Mouse (Mus musculus) forebrain, postnatal 0 days (tissue): ENCODE results near the gene Csgalnact2. TPM values are rescaled to one million over a fixed set of nuclear protein-coding genes. Genes with fewer than 3 reads are reported as not detected.

Experiments used
- ATAC-seq: fragments of 200-750 bp; cut with Nextera tagmentation; 2 replicates; pipeline ENCODE4 v1.8.0; 2017; ENCODE audit warnings: mild to moderate bottlenecking, moderate library complexity
- DNase-seq: peaks from one replicate; pipeline ENCODE4 v3.0.0-alpha.2; 2015
- H3K27ac ChIP-seq: fragments of 300-500 bp; sonication (generic); 2 replicates; pipeline ENCODE4 v1.5.1; 2014; ENCODE audit warnings: low read depth, mild to moderate bottlenecking, antibody characterized with exemption, low read length, moderate library complexity, mixed read lengths
- H3K27me3 ChIP-seq: fragments of 300-500 bp; sonication (generic); 2 replicates; pipeline ENCODE4 v1.6.1; 2014; ENCODE audit warnings: mild to moderate bottlenecking, low read length, mixed read lengths; ENCODE audit not compliant: insufficient read depth
- H3K36me3 ChIP-seq: fragments of 300-500 bp; sonication (generic); 2 replicates; pipeline ENCODE4 v1.6.1; 2014; ENCODE audit warnings: mild to moderate bottlenecking, moderate library complexity; ENCODE audit not compliant: insufficient read depth
- H3K4me1 ChIP-seq: fragments of 300-500 bp; sonication (generic); 2 replicates; pipeline ENCODE4 v1.6.1; 2014; ENCODE audit warnings: antibody characterized with exemption; ENCODE audit not compliant: insufficient read depth
- H3K4me2 ChIP-seq: fragments of 300-500 bp; sonication (generic); 2 replicates; pipeline ENCODE4 v1.6.1; 2014; ENCODE audit warnings: low read depth, mild to moderate bottlenecking, moderate library complexity
- H3K4me3 ChIP-seq: fragments of 300-500 bp; sonication (generic); 2 replicates; pipeline ENCODE4 v1.5.1; 2014; ENCODE audit warnings: low read depth, low read length, mixed read lengths
- H3K9ac ChIP-seq: fragments of 300-500 bp; sonication (generic); 2 replicates; pipeline ENCODE4 v1.6.1; 2014; ENCODE audit warnings: mild to moderate bottlenecking
- H3K9me3 ChIP-seq: fragments of 300-500 bp; sonication (generic); 2 replicates; pipeline ENCODE4 v1.6.1; 2016; ENCODE audit warnings: low read length
- CTCF ChIP-seq: sonication (generic); IDR thresholded peaks from 2 replicates; pipeline ENCODE4 v1.5.1; 2016; ENCODE audit warnings: antibody characterized with exemption, control low read depth, low read depth
- WGBS: fragments of 180-500 bp; shearing (Covaris S2); extraction: QIAGEN DNeasy Blood & Tissue Kit; methylation state at CpG from one replicate; pipeline ENCODE4 v1.1.7; 2014; 5-methylcytosine and 5-hydroxymethylcytosine counted together
- polyA plus RNA-seq: library from polyadenylated mRNA; unstranded; fragments of >200 nt; fragmentation: Nextera tagmentation; extraction: Ambion mirVana; gene quantifications from 2 replicates; pipeline ENCODE4 v1.2.1, GENCODE M21; 2015
- total RNA-seq: library from RNA; depleted of rRNA; stranded (reverse); fragments of >200 nt; gene quantifications from 2 replicates; pipeline ENCODE4 v1.2.3, GENCODE M21; 2014; rRNA removed

Csgalnact2 gene
- total RNA-seq: 18.1 and 20.4 TPM in 2 replicates
- 8.6 and 11.1 TPM in 2 replicates for polyA plus RNA-seq

DNA sequence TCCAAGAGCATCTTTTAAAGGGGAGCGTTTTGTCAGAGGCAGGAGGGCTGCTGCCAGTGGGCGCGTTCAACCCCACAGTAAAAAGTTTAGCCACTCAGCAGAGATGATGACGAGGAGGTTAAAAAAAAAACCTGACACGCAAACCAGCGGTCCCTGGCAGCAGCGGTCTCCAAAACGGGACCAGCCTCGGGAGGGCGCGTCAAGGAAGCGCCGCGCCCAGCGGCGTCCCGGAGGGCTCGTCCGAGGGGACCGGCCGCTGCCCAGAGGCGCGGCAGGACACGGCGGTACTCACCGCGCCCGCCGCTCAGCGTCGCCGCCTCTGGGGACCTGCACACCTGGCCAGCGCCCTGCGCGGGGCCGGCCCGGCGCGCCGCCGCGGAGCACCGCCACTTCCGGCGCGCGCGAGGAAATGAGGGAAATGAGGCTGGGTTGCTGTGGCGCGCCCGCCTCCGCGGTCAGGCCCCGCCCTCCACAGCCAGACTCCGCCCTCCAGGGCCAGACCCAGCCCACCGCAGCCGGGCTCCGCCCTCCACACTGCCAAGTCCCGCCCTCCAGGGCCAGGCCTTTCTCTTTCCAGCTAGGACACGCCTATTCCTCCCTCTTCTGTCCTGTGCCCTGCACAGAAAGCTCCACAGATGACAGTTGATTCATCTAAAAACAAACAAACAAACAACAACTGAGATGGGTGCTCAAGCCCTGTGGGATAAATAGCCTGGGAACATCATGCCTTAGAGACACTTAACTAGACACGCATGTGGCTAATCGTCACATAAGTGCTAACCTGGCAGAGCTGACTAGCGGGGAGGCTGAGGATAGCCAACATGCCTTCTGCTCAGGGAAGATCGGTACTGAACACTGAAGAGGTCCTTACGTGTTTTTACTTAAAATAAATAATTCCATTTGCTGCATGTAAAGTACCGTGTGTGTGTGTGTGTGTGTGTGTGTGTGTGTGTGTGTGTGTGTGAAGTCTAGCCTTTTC, at the start of gene Csgalnact2:
Gene Csgalnact2 (minus strand): TSS at position 410 of the 979 bp plus-strand sequence.
- H3K36me3 ChIP-seq: no peaks in the 10 kb centered on the region
- H3K9ac ChIP-seq: peak within 1 kb of the TSS; percentile 73
- ATAC-seq: peak; percentile 99
- DNase-seq: peak; percentile 91
- H3K27me3 ChIP-seq: no peaks in the 10 kb centered on the region
- H3K4me2 ChIP-seq: peak within 1 kb of the TSS; percentile 74
- no peaks in the 10 kb centered on the region for H3K9me3 ChIP-seq
- peak within 1 kb of the TSS; percentile 75 for H3K4me3 ChIP-seq
- peak within 1 kb of the TSS; percentile 79 for H3K27ac ChIP-seq
- 4% methylated on average over 66 of the region's 66 CpGs for WGBS
- no peaks in the 10 kb centered on the region for H3K4me1 ChIP-seq
- peak; percentile 27 for TF ChIP-seq CTCF

DNA sequence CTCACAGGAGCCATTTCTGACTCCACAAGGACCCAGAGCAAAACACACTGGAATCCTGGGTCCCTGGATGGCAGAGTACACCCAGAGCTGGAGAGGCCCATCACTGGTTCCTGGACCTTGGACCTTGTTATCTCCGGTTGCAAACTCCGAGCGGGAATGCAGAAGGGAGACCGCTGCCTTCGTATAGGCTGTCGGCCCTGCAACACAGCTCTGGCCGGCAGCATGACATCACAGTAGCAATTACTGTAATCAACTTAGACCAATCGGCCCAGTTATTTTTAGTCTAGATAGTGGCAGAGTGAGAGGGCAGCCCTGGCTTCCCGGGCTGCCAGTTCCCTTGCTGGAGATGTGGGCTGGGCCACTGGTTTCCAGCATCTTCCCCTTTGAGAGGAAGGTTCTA, 49.7 kb upstream of the Csgalnact2 start:
- no peak overlapping the region for H3K27ac ChIP-seq
- no peaks in the 10 kb centered on the region for H3K27me3 ChIP-seq
- no peak overlapping the region for H3K4me3 ChIP-seq
- 83% methylated on average over 9 of the region's 9 CpGs for WGBS
- TF ChIP-seq CTCF: no peak
- ATAC-seq: no peak
- no peaks in the 10 kb centered on the region for H3K9me3 ChIP-seq
- no peak overlapping the region for H3K9ac ChIP-seq
- no peak for DNase-seq
- no peaks in the 10 kb centered on the region for H3K36me3 ChIP-seq
- H3K4me2 ChIP-seq: no peak overlapping the region
- H3K4me1 ChIP-seq: no peaks in the 10 kb centered on the region

DNA sequence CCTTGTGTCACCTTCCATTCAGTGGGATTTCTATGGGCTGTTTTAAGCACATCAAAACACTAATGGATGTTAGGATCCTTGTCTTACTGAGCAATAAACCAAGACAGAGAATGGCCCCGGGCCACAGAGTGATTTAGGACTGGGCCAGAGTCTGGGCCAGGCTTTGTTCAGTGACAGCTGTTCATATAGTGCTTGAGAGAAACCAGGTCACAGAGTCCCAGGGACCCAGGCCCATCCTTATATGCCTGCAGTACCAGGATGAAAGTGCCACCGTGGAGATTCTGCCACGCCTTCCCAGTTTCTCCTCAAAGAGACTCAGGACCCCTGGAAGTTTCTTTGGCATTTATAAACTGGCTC, 48.3 kb upstream of the Csgalnact2 start:
- H3K27ac ChIP-seq: no peak overlapping the region
- H3K4me1 ChIP-seq: no peaks in the 10 kb centered on the region
- no peak for ATAC-seq
- no peaks in the 10 kb centered on the region for H3K27me3 ChIP-seq
- no peak for DNase-seq
- no peak overlapping the region for H3K4me3 ChIP-seq
- H3K9me3 ChIP-seq: no peaks in the 10 kb centered on the region
- H3K9ac ChIP-seq: no peak overlapping the region
- 82% methylated on average over 3 of the region's 3 CpGs for WGBS
- TF ChIP-seq CTCF: no peak
- no peak overlapping the region for H3K4me2 ChIP-seq
- H3K36me3 ChIP-seq: no peaks in the 10 kb centered on the region

DNA sequence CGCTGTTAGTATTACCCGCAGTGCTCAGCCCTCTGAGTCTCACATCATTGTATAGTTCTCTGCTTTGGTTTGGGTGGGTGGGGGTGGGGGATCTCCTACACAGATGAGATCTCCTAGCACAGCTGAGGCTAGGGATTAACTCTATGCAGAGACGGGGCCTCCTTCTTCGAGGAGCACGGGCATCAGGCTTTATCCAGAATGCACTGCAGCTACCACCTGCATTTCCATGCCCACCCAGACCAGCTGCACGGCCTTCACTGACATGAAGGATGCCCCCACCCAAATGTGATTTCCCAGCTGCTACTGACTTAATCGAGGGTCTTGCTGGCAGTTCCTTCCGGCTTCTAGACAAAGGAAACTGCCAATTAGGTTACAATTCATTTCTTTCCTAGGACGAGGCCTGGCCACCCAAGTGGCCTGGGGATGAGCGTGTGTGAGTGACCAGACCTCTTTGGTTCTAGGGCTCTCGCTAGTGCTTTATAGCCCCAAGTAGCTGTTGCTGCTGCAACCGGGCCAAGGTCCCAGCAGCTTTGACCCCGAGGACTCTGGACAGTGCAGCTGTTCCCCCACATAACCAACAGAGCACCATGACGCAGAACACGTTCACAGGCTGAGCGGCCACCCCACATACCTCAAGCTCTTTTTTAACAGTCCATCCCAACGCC, 47.8 kb upstream of the Csgalnact2 start:
- no peak overlapping the region for H3K9ac ChIP-seq
- no peak overlapping the region for H3K4me3 ChIP-seq
- H3K4me2 ChIP-seq: no peak overlapping the region
- H3K27ac ChIP-seq: no peak overlapping the region
- H3K4me1 ChIP-seq: no peaks in the 10 kb centered on the region
- no peaks in the 10 kb centered on the region for H3K27me3 ChIP-seq
- no peak for DNase-seq
- peak; percentile 72 for ATAC-seq
- WGBS: 51% methylated on average over 17 of the region's 17 CpGs
- H3K36me3 ChIP-seq: no peaks in the 10 kb centered on the region
- H3K9me3 ChIP-seq: no peaks in the 10 kb centered on the region
- TF ChIP-seq CTCF: no peak

DNA sequence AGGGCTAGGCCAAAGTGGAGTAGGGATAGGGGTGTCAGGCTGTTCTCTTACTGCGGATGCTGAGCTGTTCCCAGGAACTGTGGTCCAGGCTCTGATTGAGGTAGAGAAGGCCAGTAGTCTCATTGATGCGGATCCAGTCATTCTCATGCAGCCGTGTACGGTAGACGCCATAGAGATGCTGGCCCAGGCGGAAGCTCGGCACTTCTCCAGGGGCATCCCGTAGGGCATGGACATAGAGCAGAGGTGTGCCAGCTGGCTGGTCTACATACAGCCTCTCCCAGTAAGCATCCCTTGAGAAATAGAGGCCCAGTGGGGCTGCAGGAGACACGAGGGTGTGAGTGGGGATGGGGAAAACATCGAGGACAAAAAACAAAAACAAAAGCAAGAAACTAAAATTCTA, 45.2 kb upstream of the Csgalnact2 start:
- 86% methylated on average over 10 of the region's 10 CpGs for WGBS
- TF ChIP-seq CTCF: no peak
- H3K36me3 ChIP-seq: no peaks in the 10 kb centered on the region
- no peak overlapping the region for H3K4me3 ChIP-seq
- no peaks in the 10 kb centered on the region for H3K4me1 ChIP-seq
- ATAC-seq (no peak), DNase-seq (no peak)
- H3K27me3 ChIP-seq: no peaks in the 10 kb centered on the region
- no peak overlapping the region for H3K27ac ChIP-seq
- no peak overlapping the region for H3K9ac ChIP-seq
- H3K9me3 ChIP-seq: no peaks in the 10 kb centered on the region
- no peak overlapping the region for H3K4me2 ChIP-seq

DNA sequence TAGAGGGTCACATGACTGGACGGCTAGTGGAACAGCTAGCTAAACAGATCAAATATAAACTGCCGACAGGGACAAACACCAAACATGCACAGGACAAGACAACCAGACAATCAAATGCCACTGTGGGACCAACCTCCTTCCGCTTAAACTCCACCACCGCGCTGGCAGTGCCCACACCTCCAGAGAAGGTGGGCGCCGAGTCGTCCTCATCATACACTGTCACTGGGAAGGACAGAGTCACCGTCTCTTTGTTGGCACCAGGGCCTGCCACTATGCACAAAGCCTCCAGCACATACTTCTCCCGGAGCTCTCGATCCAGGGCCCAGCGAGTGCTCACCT, 41.1 kb upstream of the Csgalnact2 start:
- Histone ChIP-seq H3K4me2 (no peak overlapping the region), H3K27ac (no peak overlapping the region), H3K36me3 (no peaks in the 10 kb centered on the region), H3K27me3 (no peaks in the 10 kb centered on the region), H3K4me3 (no peak overlapping the region), H3K9me3 (no peaks in the 10 kb centered on the region), H3K9ac (no peak overlapping the region), H3K4me1 (no peaks in the 10 kb centered on the region)
- 69% methylated on average over 12 of the region's 12 CpGs for WGBS
- no peak for TF ChIP-seq CTCF
- ATAC-seq (peak; percentile 11; the same call in 1 of the 2 replicates), DNase-seq (no peak)
